Mouse (Mus musculus): ENCODE measurements around the gene Rtn1. TPM values are rescaled to one million over a fixed set of nuclear protein-coding genes. Genes with fewer than 3 reads are reported as not detected.

The Rtn1 gene
- polyA plus RNA-seq, 1 experiment, result 0.02 TPM

DNA sequence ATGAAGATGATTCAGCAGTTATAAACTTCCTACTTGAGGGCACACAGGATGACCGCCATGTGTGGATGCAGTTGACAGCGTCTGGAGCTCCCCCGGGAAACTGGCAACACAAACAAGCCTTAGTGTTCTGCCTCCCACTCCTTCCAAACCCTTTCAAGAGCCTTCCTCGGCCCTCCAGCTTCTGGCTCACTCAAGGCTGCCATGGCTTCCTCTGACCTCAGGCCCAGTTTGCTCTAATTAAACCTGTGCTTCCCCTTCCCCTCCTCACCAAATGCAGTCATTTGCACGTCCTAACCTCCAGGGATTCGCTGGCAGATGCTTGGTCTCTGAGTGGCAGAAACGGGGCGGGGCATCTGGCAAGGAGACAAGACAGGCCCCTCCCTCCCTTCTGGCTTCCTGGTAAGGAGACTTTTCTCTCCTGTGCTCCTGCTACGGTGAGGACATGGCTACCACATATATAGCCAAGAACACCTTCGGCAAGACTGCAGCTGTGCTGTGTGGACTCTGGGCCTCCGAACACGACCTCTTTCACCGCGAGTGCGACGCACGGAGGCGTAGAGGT, 210.8 kb downstream of the Rtn1 start:
- Histone ChIP-seq H3K9me3 (ENCODE audit: control insufficient read depth, low read length) (peaks cover 8% of the 10 kb centered on the region; the same call in 1 of the 2 replicates), H3K27me3 (ENCODE audit: control insufficient read depth) (no peaks in the 10 kb centered on the region), H3K36me3 (ENCODE audit: control insufficient read depth) (no peaks in the 10 kb centered on the region), H3K4me3 (replicated peaks) (no peak overlapping the region), H3K4me1 (ENCODE audit: control insufficient read depth) (no peaks in the 10 kb centered on the region)
- TF ChIP-seq GATA1 (IDR thresholded peaks at IDR 0.05; ENCODE audit: low read length) (no peak), TAL1 (IDR thresholded peaks at IDR 0.05; ENCODE audit: low read length) (no peak)

DNA sequence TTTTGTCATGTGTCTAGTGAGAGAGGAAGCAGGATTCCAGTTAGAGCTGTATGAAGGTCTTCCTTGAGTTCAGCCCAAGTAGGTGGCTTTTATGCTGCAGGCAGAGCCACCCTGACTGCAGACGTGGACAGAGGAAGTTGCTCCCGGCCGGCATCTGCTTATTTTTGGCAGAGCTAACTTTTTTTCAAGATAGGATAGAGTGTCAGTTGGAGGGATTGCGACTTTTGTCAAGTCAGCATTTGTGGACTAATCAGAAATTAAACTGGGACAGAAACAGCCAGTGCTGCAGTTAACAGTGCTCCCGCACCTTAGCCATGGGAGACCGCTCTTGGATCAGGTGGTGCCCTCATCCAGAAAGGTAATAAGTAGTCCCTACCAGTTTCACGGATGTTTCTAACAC, 211.4 kb downstream of the Rtn1 start:
- Histone ChIP-seq H3K4me1 (ENCODE audit: control insufficient read depth) (no peaks in the 10 kb centered on the region), H3K4me3 (replicated peaks) (no peak overlapping the region), H3K27me3 (ENCODE audit: control insufficient read depth) (no peaks in the 10 kb centered on the region), H3K9me3 (ENCODE audit: control insufficient read depth, low read length) (peaks cover 4% of the 10 kb centered on the region; the same call in 1 of the 2 replicates), H3K36me3 (ENCODE audit: control insufficient read depth) (no peaks in the 10 kb centered on the region)
- TF ChIP-seq TAL1 (IDR thresholded peaks at IDR 0.05; ENCODE audit: low read length), result no peak
- no peak for TF ChIP-seq GATA1 (IDR thresholded peaks at IDR 0.05; ENCODE audit: low read length)

DNA sequence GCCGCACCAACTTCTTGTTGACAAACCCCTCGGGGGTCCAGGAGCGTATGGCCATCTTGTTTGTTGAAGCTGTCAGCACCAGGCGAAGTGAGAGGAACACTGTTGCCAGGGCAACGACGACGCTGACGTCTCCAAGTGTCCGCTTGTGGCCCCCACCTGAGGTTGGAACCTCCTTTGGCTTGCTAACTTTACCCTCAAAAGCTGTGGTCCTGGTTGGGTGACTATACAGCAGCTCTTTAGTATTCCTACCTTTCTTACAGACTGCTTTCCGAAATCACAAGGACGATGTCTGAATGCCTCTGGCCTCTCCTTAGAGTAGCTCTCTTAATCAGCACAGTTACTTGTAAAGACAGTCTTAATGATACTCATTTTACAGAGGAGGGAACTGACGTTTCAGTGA, 223.9 kb downstream of the Rtn1 start, which contains the start of gene Ccdc175:
Ccdc175 (minus strand) TSS at position 101 of the 400 bp plus-strand sequence.
- Histone ChIP-seq H3K9me3 (ENCODE audit: control insufficient read depth, low read length) (no peaks in the 10 kb centered on the region; the same call in 1 of the 2 replicates), H3K4me3 (replicated peaks) (no peak within 1 kb of the TSS), H3K36me3 (ENCODE audit: control insufficient read depth) (no peaks in the 10 kb centered on the region), H3K4me1 (ENCODE audit: control insufficient read depth) (no peaks in the 10 kb centered on the region), H3K27me3 (ENCODE audit: control insufficient read depth) (no peaks in the 10 kb centered on the region)
- TF ChIP-seq GATA1 (IDR thresholded peaks at IDR 0.05; ENCODE audit: low read length) (no peak), TAL1 (IDR thresholded peaks at IDR 0.05; ENCODE audit: low read length) (no peak)

DNA sequence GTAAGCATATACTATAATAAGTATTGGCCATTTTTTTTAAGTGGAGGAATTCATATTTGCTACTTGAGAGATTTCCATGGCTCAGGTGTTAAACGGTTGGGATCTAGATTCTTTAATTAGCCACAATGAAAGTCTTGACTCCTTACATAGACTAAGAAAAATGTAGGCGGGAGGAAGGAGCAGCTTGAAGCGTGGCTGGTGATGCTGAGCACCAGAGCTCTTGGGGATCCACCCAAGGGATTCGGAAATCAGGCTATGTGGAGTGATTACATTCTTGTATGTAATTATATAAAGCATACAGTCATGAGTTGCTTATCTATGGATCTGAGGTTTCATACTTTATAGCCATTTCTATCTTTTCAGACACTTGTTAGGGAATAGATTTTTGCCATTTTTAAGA, 229.3 kb downstream of the Rtn1 start:
- Histone ChIP-seq H3K4me3 (replicated peaks) (no peak overlapping the region), H3K4me1 (ENCODE audit: control insufficient read depth) (no peaks in the 10 kb centered on the region), H3K36me3 (ENCODE audit: control insufficient read depth) (no peaks in the 10 kb centered on the region), H3K9me3 (ENCODE audit: control insufficient read depth, low read length) (peaks cover 7% of the 10 kb centered on the region; the same call in 1 of the 2 replicates), H3K27me3 (ENCODE audit: control insufficient read depth) (no peaks in the 10 kb centered on the region)
- no peak for TF ChIP-seq TAL1 (IDR thresholded peaks at IDR 0.05; ENCODE audit: low read length)
- TF ChIP-seq GATA1 (IDR thresholded peaks at IDR 0.05; ENCODE audit: low read length), result no peak

DNA sequence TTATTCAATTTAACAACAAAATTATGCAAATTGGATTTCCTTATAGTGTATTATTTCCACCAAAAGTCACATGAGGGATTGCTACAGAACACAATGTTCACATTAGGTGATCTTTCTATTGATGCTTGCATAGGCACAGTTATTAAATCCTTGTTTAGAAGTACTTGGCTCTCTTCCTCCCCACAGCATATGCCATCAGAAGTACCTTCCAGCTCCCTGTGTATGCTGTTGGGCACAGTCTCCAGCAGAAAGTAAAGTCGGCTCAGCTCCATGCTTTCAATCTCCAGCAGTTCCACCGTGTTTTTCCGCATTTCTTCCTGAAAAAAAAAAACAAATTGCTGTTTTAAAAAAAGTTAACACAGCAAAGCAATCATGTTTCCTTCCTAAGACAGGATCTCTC, 230.5 kb downstream of the Rtn1 start:
- peaks cover 7% of the 10 kb centered on the region; the same call in 1 of the 2 replicates for H3K9me3 ChIP-seq (ENCODE audit: control insufficient read depth, low read length)
- no peaks in the 10 kb centered on the region for H3K27me3 ChIP-seq (ENCODE audit: control insufficient read depth)
- no peak overlapping the region for H3K4me3 ChIP-seq (replicated peaks)
- no peaks in the 10 kb centered on the region for H3K4me1 ChIP-seq (ENCODE audit: control insufficient read depth)
- TF ChIP-seq GATA1 (IDR thresholded peaks at IDR 0.05; ENCODE audit: low read length), result no peak
- TF ChIP-seq TAL1 (IDR thresholded peaks at IDR 0.05; ENCODE audit: low read length), result no peak
- H3K36me3 ChIP-seq (ENCODE audit: control insufficient read depth), result no peaks in the 10 kb centered on the region

Other genes with a start within 250 kb of the Rtn1 start
- not detected in 2 replicates for gene Ccdc175, start 224.0 kb downstream of the Rtn1 start, polyA plus RNA-seq (2012)
- not detected in 2 replicates for gene Lrrc9, start 32.8 kb upstream of the Rtn1 start, polyA plus RNA-seq (2012)
- 0.03 and 0.05 TPM in 2 replicates for gene Pcnx4, start 127.3 kb upstream of the Rtn1 start, polyA plus RNA-seq (2012)
- not detected in 2 replicates for gene Gm4756, start 240.6 kb upstream of the Rtn1 start, polyA plus RNA-seq (2012)